Mouse (Mus musculus): ENCODE results near the gene Gss.

- TF ChIP-seq TAL1 (IDR thresholded peaks at IDR 0.05; ENCODE audit: low read length): no peak
- no peak for TF ChIP-seq GATA1 (IDR thresholded peaks at IDR 0.05; ENCODE audit: low read length)
Measured at GRCm38 (mm10) chr2:155635961-155636360, 43.4 kb upstream of the Gss start.
